Mouse (Mus musculus): ENCODE measurements at regions not wholly inside any gene's neighbourhood (a gene's known extent, or its start where the extent isn't known, plus 50 kb on each side); places are given as distances from the start of the nearest gene placed in this dataset.
"Not testable (repeated sequence)": the region's sequence is repeated elsewhere in the genome, so short reads cannot be mapped to it uniquely, and the experiment has no call there.

GRCm38 (mm10) chr13:115799294-115799693, 510.2 kb downstream of the Isl1 start:
- H3K4me3 ChIP-seq (ENCODE audit: insufficient read depth, low read depth, low read length): no peak overlapping the region
- H3K27ac ChIP-seq (replicated peaks; ENCODE audit: insufficient read depth, low read depth, low read length): no peak overlapping the region
- no peaks in the 10 kb centered on the region for H3K36me3 ChIP-seq (ENCODE audit: control insufficient read depth, insufficient read depth, low read length)
- DNase-seq (ENCODE audit: extremely low read depth, low read depth, low spot score): no peak
- no peaks in the 10 kb centered on the region for H3K79me2 ChIP-seq (ENCODE audit: control insufficient read depth, insufficient read depth, low read length)
- no peak for TF ChIP-seq POLR2A (IDR thresholded peaks at IDR 0.05; ENCODE audit: extremely low read depth, insufficient read depth, low read length)
- no peak for TF ChIP-seq CTCF (IDR thresholded peaks at IDR 0.05; ENCODE audit: low read depth, low read length)
- no peaks in the 10 kb centered on the region for H3K27me3 ChIP-seq (ENCODE audit: control insufficient read depth, insufficient read depth, low read length)
- no peak overlapping the region for H3K9ac ChIP-seq (ENCODE audit: low read depth, low read length)
- no peaks in the 10 kb centered on the region for H3K4me1 ChIP-seq (ENCODE audit: control insufficient read depth, insufficient read depth, low read length)
- 12% methylated on average over 2 of the region's 2 CpGs for WGBS

- Histone ChIP-seq H3K27me3 (ENCODE audit: control insufficient read depth, insufficient read depth, low read length) (no peaks in the 10 kb centered on the region), H3K9ac (ENCODE audit: low read depth, low read length) (no peak overlapping the region), H3K36me3 (ENCODE audit: control insufficient read depth, insufficient read depth, low read length) (no peaks in the 10 kb centered on the region), H3K27ac (replicated peaks; ENCODE audit: insufficient read depth, low read depth, low read length) (no peak overlapping the region), H3K79me2 (ENCODE audit: control insufficient read depth, insufficient read depth, low read length) (no peaks in the 10 kb centered on the region), H3K4me3 (ENCODE audit: insufficient read depth, low read depth, low read length) (no peak overlapping the region), H3K4me1 (ENCODE audit: control insufficient read depth, insufficient read depth, low read length) (no peaks in the 10 kb centered on the region)
- TF ChIP-seq CTCF (IDR thresholded peaks at IDR 0.05; ENCODE audit: low read depth, low read length) (no peak), POLR2A (IDR thresholded peaks at IDR 0.05; ENCODE audit: extremely low read depth, insufficient read depth, low read length) (no peak)
- no peak for DNase-seq (ENCODE audit: extremely low read depth, low read depth, low spot score)
- 81% methylated on average over 7 of the region's 7 CpGs for WGBS
Measured at GRCm38 (mm10) chr13:115751271-115751670, 558.2 kb downstream of the Isl1 start.

GRCm38 (mm10) chr13:115742080-115742479, 567.4 kb downstream of the Isl1 start:
- H3K4me3 ChIP-seq (ENCODE audit: insufficient read depth, low read depth, low read length); H3K36me3 ChIP-seq (ENCODE audit: control insufficient read depth, insufficient read depth, low read length); H3K79me2 ChIP-seq (ENCODE audit: control insufficient read depth, insufficient read depth, low read length); H3K27ac ChIP-seq (replicated peaks; ENCODE audit: insufficient read depth, low read depth, low read length); H3K9ac ChIP-seq (ENCODE audit: low read depth, low read length); H3K27me3 ChIP-seq (ENCODE audit: control insufficient read depth, insufficient read depth, low read length); H3K4me1 ChIP-seq (ENCODE audit: control insufficient read depth, insufficient read depth, low read length); DNase-seq (ENCODE audit: extremely low read depth, low read depth, low spot score): not testable (repeated sequence)
- WGBS: 63% methylated on average over 1 of the region's 1 CpGs

- H3K27me3 ChIP-seq (ENCODE audit: control insufficient read depth, insufficient read depth, low read length): no peaks in the 10 kb centered on the region
- H3K79me2 ChIP-seq (ENCODE audit: control insufficient read depth, insufficient read depth, low read length): no peaks in the 10 kb centered on the region
- TF ChIP-seq POLR2A (IDR thresholded peaks at IDR 0.05; ENCODE audit: extremely low read depth, insufficient read depth, low read length): no peak
- TF ChIP-seq CTCF (IDR thresholded peaks at IDR 0.05; ENCODE audit: low read depth, low read length): no peak
- DNase-seq (ENCODE audit: extremely low read depth, low read depth, low spot score): no peak
- no peaks in the 10 kb centered on the region for H3K36me3 ChIP-seq (ENCODE audit: control insufficient read depth, insufficient read depth, low read length)
- H3K9ac ChIP-seq (ENCODE audit: low read depth, low read length): no peak overlapping the region
- WGBS: 91% methylated on average over 5 of the region's 5 CpGs
- no peak overlapping the region for H3K27ac ChIP-seq (replicated peaks; ENCODE audit: insufficient read depth, low read depth, low read length)
- no peak overlapping the region for H3K4me3 ChIP-seq (ENCODE audit: insufficient read depth, low read depth, low read length)
- no peaks in the 10 kb centered on the region for H3K4me1 ChIP-seq (ENCODE audit: control insufficient read depth, insufficient read depth, low read length)
Measured at GRCm38 (mm10) chr13:115727986-115728385, 581.5 kb downstream of the Isl1 start.

GRCm38 (mm10) chr13:115725356-115725952, 584.0 kb downstream of the Isl1 start:
- Histone ChIP-seq H3K9ac (ENCODE audit: low read depth, low read length) (no peak overlapping the region), H3K27ac (replicated peaks; ENCODE audit: insufficient read depth, low read depth, low read length) (no peak overlapping the region), H3K36me3 (ENCODE audit: control insufficient read depth, insufficient read depth, low read length) (no peaks in the 10 kb centered on the region), H3K4me1 (ENCODE audit: control insufficient read depth, insufficient read depth, low read length) (no peaks in the 10 kb centered on the region), H3K4me3 (ENCODE audit: insufficient read depth, low read depth, low read length) (no peak overlapping the region), H3K27me3 (ENCODE audit: control insufficient read depth, insufficient read depth, low read length) (no peaks in the 10 kb centered on the region), H3K79me2 (ENCODE audit: control insufficient read depth, insufficient read depth, low read length) (no peaks in the 10 kb centered on the region)
- TF ChIP-seq CTCF (IDR thresholded peaks at IDR 0.05; ENCODE audit: low read depth, low read length) (no peak), POLR2A (IDR thresholded peaks at IDR 0.05; ENCODE audit: extremely low read depth, insufficient read depth, low read length) (no peak)
- no peak for DNase-seq (ENCODE audit: extremely low read depth, low read depth, low spot score)
- WGBS: 76% methylated on average over 5 of the region's 5 CpGs

GRCm38 (mm10) chr13:115719276-115719675, 590.2 kb downstream of the Isl1 start:
- H3K4me1 ChIP-seq (ENCODE audit: control insufficient read depth, insufficient read depth, low read length): no peaks in the 10 kb centered on the region
- no peaks in the 10 kb centered on the region for H3K36me3 ChIP-seq (ENCODE audit: control insufficient read depth, insufficient read depth, low read length)
- H3K27me3 ChIP-seq (ENCODE audit: control insufficient read depth, insufficient read depth, low read length): peaks cover 2% of the 10 kb centered on the region; the same call in 1 of the 2 replicates
- H3K4me3 ChIP-seq (ENCODE audit: insufficient read depth, low read depth, low read length): no peak overlapping the region
- no peak for TF ChIP-seq CTCF (IDR thresholded peaks at IDR 0.05; ENCODE audit: low read depth, low read length)
- TF ChIP-seq POLR2A (IDR thresholded peaks at IDR 0.05; ENCODE audit: extremely low read depth, insufficient read depth, low read length): no peak
- no peaks in the 10 kb centered on the region for H3K79me2 ChIP-seq (ENCODE audit: control insufficient read depth, insufficient read depth, low read length)
- WGBS: 85% methylated on average over 2 of the region's 2 CpGs
- DNase-seq (ENCODE audit: extremely low read depth, low read depth, low spot score): no peak
- no peak overlapping the region for H3K9ac ChIP-seq (ENCODE audit: low read depth, low read length)
- H3K27ac ChIP-seq (replicated peaks; ENCODE audit: insufficient read depth, low read depth, low read length): no peak overlapping the region

Data from liver, adult 2 months (tissue).